Mouse (Mus musculus): ENCODE measurements around the gene Arhgef18.

Gene Arhgef18

GRCm38 (mm10) chr8:3418101-3418500 lies 25.3 kb downstream of the Arhgef18 start:
- H3K4me3 ChIP-seq (replicated peaks; ENCODE audit: low read length) = peak overlapping the region; percentile 60
- no peaks in the 10 kb centered on the region for H3K27me3 ChIP-seq (ENCODE audit: insufficient read depth, low read length)
- H3K9me3 ChIP-seq (ENCODE audit: low read length) = no peaks in the 10 kb centered on the region
- no peak for TF ChIP-seq POU5F1 (IDR thresholded peaks at IDR 0.05; ENCODE audit: borderline replicate concordance, low read length)
- no peak for TF ChIP-seq CTCF (conservative IDR thresholded peaks at IDR 0.05; ENCODE audit: low read length)
- TF ChIP-seq NANOG (IDR thresholded peaks at IDR 0.05; ENCODE audit: borderline replicate concordance, low read length) = no peak
- peaks cover 98% of the 10 kb centered on the region for H3K4me1 ChIP-seq (replicated peaks; ENCODE audit: low read depth, low read length)
- peaks cover 73% of the 10 kb centered on the region for H3K36me3 ChIP-seq (ENCODE audit: insufficient read depth, low read length)

DNA sequence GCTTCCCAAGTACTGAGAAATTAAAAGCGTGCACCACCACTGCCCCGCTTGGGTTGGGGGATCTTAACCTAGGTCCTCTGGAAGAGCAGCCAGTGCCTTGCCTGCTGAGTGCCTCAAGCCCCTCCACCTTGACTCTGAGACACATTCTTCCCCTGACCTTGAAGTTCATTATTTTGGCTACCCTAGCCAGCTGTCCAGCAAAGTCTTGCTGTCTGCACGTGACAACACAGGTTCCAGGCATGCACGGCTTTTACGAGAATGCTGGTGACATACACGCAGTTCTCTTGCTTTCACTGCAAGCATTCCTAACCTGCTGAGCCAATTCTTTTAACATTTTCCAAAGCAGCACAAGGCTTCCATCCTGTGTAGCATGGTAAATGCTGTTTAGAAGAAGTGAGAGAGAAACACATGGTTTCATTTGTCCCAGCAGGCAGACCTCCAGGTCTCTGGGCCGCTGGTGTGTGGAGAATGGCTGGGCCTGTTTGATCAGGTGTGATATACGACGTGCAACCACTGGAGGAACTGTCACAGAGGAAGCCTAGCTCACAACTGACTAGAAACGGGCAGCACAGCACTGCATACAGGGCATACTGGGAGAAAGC lies 27.4 kb downstream of the Arhgef18 start:
- Histone ChIP-seq H3K36me3 (ENCODE audit: insufficient read depth, low read length) (peaks cover 74% of the 10 kb centered on the region), H3K27me3 (ENCODE audit: insufficient read depth, low read length) (no peaks in the 10 kb centered on the region), H3K4me3 (replicated peaks; ENCODE audit: low read length) (no peak overlapping the region), H3K4me1 (replicated peaks; ENCODE audit: low read depth, low read length) (peaks cover 98% of the 10 kb centered on the region), H3K9me3 (ENCODE audit: low read length) (no peaks in the 10 kb centered on the region)
- TF ChIP-seq NANOG (IDR thresholded peaks at IDR 0.05; ENCODE audit: borderline replicate concordance, low read length) (no peak), CTCF (conservative IDR thresholded peaks at IDR 0.05; ENCODE audit: low read length) (no peak), POU5F1 (IDR thresholded peaks at IDR 0.05; ENCODE audit: borderline replicate concordance, low read length) (no peak)

DNA sequence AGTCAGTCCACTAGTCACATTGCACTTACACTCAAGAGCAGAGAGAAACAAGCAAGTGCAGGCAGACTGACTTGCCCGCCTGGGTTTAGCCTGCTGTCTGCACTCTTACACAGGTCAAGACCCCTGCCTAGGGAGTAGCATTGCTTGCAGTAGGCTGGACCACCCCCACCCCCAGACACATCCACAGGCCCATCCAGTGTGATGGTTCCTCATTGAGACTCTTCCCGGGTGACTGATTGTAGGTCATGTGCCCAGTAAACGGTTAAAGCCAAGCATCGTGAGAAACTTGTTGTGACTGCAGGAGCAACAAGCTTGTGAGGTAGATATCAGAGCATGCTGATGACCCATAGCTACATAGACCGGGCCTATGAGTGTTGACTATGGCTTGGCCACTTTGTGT lies 28.7 kb downstream of the Arhgef18 start:
- TF ChIP-seq POU5F1 (IDR thresholded peaks at IDR 0.05; ENCODE audit: borderline replicate concordance, low read length) (no peak), NANOG (IDR thresholded peaks at IDR 0.05; ENCODE audit: borderline replicate concordance, low read length) (peak; percentile 95)
- peaks cover 98% of the 10 kb centered on the region for H3K4me1 ChIP-seq (replicated peaks; ENCODE audit: low read depth, low read length)
- H3K9me3 ChIP-seq (ENCODE audit: low read length) = no peaks in the 10 kb centered on the region
- no peaks in the 10 kb centered on the region for H3K27me3 ChIP-seq (ENCODE audit: insufficient read depth, low read length)
- H3K36me3 ChIP-seq (ENCODE audit: insufficient read depth, low read length) = peaks cover 71% of the 10 kb centered on the region
- H3K4me3 ChIP-seq (replicated peaks; ENCODE audit: low read length) = no peak overlapping the region

GRCm38 (mm10) chr8:3425217-3425616 lies 32.4 kb downstream of the Arhgef18 start:
- peaks cover 93% of the 10 kb centered on the region for H3K4me1 ChIP-seq (replicated peaks; ENCODE audit: low read depth, low read length)
- no peak for TF ChIP-seq NANOG (IDR thresholded peaks at IDR 0.05; ENCODE audit: borderline replicate concordance, low read length)
- no peak for TF ChIP-seq CTCF (conservative IDR thresholded peaks at IDR 0.05; ENCODE audit: low read length)
- no peak for TF ChIP-seq POU5F1 (IDR thresholded peaks at IDR 0.05; ENCODE audit: borderline replicate concordance, low read length)

DNA sequence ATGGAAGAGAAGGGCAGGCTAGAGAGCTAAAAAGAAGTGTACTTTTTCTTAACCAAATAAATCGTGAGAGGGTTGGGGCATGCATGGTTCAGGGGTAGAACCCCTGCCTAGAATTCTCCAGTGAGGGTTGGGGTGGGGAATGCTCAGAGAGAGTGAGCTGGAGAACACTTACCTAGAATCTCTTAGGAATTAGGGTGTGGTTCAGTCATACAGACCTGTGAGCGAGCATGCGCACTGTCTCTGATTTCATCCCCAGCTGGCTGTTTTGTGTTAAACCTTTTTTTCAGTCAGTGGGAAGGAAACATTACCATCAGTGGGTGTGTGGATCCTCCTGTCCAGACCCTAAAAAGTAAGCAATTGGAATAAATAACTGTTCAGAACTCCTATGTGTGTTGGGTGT lies 33.4 kb downstream of the Arhgef18 start:
- H3K9me3 ChIP-seq (ENCODE audit: low read length) = no peaks in the 10 kb centered on the region
- H3K36me3 ChIP-seq (ENCODE audit: insufficient read depth, low read length) = peaks cover 83% of the 10 kb centered on the region
- no peak overlapping the region for H3K4me3 ChIP-seq (replicated peaks; ENCODE audit: low read length)
- H3K27me3 ChIP-seq (ENCODE audit: insufficient read depth, low read length) = no peaks in the 10 kb centered on the region
- TF ChIP-seq POU5F1 (IDR thresholded peaks at IDR 0.05; ENCODE audit: borderline replicate concordance, low read length) (no peak), CTCF (conservative IDR thresholded peaks at IDR 0.05; ENCODE audit: low read length) (no peak), NANOG (IDR thresholded peaks at IDR 0.05; ENCODE audit: borderline replicate concordance, low read length) (no peak)
- peaks cover 90% of the 10 kb centered on the region for H3K4me1 ChIP-seq (replicated peaks; ENCODE audit: low read depth, low read length)

More at GRCm38 (mm10) chr8:3425217-3425616, 32.4 kb downstream of the Arhgef18 start:
- Histone ChIP-seq H3K4me3 (replicated peaks; ENCODE audit: low read length) (no peak overlapping the region), H3K9me3 (ENCODE audit: low read length) (no peaks in the 10 kb centered on the region), H3K27me3 (ENCODE audit: insufficient read depth, low read length) (no peaks in the 10 kb centered on the region), H3K36me3 (ENCODE audit: insufficient read depth, low read length) (peaks cover 83% of the 10 kb centered on the region)

DNA sequence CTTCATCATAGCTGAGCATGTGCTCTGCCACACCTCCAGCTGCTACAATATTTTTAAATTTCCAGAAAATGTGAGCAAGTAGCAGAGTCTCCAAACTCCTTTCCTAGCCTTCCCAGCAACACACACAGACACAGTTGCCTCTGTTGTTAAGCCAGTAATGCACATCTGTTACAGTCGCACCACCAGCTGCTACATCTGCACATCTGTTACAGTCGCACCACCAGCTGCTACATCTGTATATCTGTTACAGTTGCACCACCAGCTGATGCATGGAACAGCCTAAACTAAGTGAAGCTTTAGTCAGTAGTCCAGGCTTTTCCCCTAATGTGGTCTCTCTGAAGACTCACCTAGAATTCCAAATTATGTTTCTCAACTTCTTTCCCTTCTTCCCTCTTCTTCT lies 35.6 kb downstream of the Arhgef18 start:
- TF ChIP-seq POU5F1 (IDR thresholded peaks at IDR 0.05; ENCODE audit: borderline replicate concordance, low read length) (no peak), NANOG (IDR thresholded peaks at IDR 0.05; ENCODE audit: borderline replicate concordance, low read length) (no peak)
- H3K4me3 ChIP-seq (replicated peaks; ENCODE audit: low read length) = no peak overlapping the region

DNA sequence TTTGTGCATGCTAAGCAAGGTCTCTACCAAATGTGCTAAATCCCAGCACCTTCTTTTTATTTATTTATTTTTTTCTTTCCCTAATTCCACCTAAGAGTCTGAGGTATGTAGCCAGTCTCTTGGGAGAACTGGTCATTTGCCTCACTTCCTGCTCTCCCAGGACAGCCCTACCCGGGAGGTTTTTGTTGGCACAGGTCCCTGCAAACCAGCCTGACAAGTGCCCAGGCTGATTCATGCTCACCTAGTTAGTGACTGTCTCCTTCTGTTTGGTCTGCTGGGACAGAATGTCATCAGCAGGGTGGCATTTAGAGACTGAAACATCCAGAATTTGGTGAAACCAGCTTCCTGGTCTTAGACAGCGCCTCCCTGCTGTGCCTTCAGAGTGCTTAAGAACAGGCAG lies 37.2 kb downstream of the Arhgef18 start:
- peaks cover 85% of the 10 kb centered on the region for H3K4me1 ChIP-seq (replicated peaks; ENCODE audit: low read depth, low read length)
- no peaks in the 10 kb centered on the region for H3K27me3 ChIP-seq (ENCODE audit: insufficient read depth, low read length)
- no peak overlapping the region for H3K4me3 ChIP-seq (replicated peaks; ENCODE audit: low read length)
- no peaks in the 10 kb centered on the region for H3K9me3 ChIP-seq (ENCODE audit: low read length)
- TF ChIP-seq NANOG (IDR thresholded peaks at IDR 0.05; ENCODE audit: borderline replicate concordance, low read length) (no peak), POU5F1 (IDR thresholded peaks at IDR 0.05; ENCODE audit: borderline replicate concordance, low read length) (no peak), CTCF (conservative IDR thresholded peaks at IDR 0.05; ENCODE audit: low read length) (no peak)
- peaks cover 95% of the 10 kb centered on the region for H3K36me3 ChIP-seq (ENCODE audit: insufficient read depth, low read length)

More for the DNA sequence above, 35.6 kb downstream of the Arhgef18 start:
- Histone ChIP-seq H3K9me3 (ENCODE audit: low read length) (no peaks in the 10 kb centered on the region), H3K36me3 (ENCODE audit: insufficient read depth, low read length) (peaks cover 94% of the 10 kb centered on the region), H3K27me3 (ENCODE audit: insufficient read depth, low read length) (no peaks in the 10 kb centered on the region), H3K4me1 (replicated peaks; ENCODE audit: low read depth, low read length) (peaks cover 92% of the 10 kb centered on the region)

DNA sequence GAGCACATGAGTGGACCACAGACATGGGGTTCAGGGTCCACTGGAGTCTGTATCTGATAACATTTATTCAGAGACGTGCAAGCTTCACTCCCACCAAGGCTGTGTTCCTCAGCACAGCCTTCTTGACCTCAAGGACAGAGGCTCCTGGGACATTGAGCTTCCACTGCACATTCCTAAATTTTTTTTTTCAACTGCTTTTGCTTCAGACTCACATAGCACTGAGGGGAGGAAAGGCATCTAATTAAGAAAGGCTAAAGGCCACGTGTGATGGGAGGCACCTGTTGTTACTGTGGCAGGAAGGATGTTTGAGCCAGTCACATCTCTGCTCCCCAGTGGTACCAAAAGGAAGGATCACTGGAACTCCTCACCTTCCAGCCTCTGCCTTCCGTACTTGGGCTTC lies 38.3 kb downstream of the Arhgef18 start:
- H3K27me3 ChIP-seq (ENCODE audit: insufficient read depth, low read length) = no peaks in the 10 kb centered on the region
- no peak overlapping the region for H3K4me3 ChIP-seq (replicated peaks; ENCODE audit: low read length)
- H3K36me3 ChIP-seq (ENCODE audit: insufficient read depth, low read length) = peaks cover 98% of the 10 kb centered on the region
- H3K4me1 ChIP-seq (replicated peaks; ENCODE audit: low read depth, low read length) = peaks cover 74% of the 10 kb centered on the region
- H3K9me3 ChIP-seq (ENCODE audit: low read length) = no peaks in the 10 kb centered on the region
- no peak for TF ChIP-seq NANOG (IDR thresholded peaks at IDR 0.05; ENCODE audit: borderline replicate concordance, low read length)
- no peak for TF ChIP-seq POU5F1 (IDR thresholded peaks at IDR 0.05; ENCODE audit: borderline replicate concordance, low read length)
- no peak for TF ChIP-seq CTCF (conservative IDR thresholded peaks at IDR 0.05; ENCODE audit: low read length)

- peaks cover 43% of the 10 kb centered on the region for H3K4me1 ChIP-seq (replicated peaks; ENCODE audit: low read depth, low read length)
- H3K9me3 ChIP-seq (ENCODE audit: low read length) = no peaks in the 10 kb centered on the region
- H3K27me3 ChIP-seq (ENCODE audit: insufficient read depth, low read length) = no peaks in the 10 kb centered on the region
- H3K4me3 ChIP-seq (replicated peaks; ENCODE audit: low read length) = no peak overlapping the region
- TF ChIP-seq NANOG (IDR thresholded peaks at IDR 0.05; ENCODE audit: borderline replicate concordance, low read length) = no peak
- TF ChIP-seq CTCF (conservative IDR thresholded peaks at IDR 0.05; ENCODE audit: low read length) = no peak
- no peak for TF ChIP-seq POU5F1 (IDR thresholded peaks at IDR 0.05; ENCODE audit: borderline replicate concordance, low read length)
- peaks cover 100% of the 10 kb centered on the region for H3K36me3 ChIP-seq (ENCODE audit: insufficient read depth, low read length)
Observed at GRCm38 (mm10) chr8:3436492-3436891, 43.7 kb downstream of the Arhgef18 start.

Measured in E14TG2a.4 (cell line).